Mouse (Mus musculus): Measurements from ENCODE around the gene Syt2.

DNA sequence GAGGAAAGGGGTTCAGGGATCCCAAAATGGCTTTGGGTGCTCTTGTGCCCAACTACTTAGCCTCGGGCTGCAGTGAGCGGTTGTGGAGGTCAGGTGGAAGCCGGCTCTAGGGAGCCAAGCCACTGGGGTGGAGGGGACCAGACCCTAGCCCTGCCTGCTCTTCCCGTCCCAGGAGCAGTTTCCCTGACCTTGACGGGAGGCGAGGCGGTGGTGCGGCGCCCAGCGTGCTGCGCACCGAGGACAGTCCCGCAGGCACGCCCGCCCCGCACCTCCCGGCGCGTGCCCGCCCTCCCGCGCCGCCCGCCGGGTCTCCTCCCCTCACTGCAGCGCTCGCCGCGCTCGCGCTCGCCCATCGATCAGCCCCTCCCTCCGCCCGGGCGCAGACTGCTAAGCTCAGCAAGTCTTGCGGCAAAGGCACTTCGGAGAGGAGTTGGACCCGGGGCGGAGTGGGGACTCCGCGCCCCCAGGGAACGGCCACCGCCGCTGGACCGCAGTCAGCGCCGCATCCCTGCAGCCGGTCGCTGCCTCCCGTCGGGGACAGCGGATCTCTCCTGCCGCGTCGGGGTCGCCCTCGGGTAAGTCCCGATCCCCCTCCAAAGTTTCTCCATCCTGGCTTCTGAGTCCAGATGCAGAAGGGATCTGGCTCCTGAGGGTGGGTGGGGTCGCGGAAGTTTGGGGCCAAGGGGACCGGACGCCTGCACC, at the start of gene Syt2:
- TF ChIP-seq CTCF (IDR thresholded peaks at IDR 0.05; ENCODE audit: control insufficient read depth, insufficient read depth, low read length) (no peak), POLR2A (IDR thresholded peaks at IDR 0.05; ENCODE audit: borderline replicate concordance, control insufficient read depth, low read depth, low read length) (no peak)

Measured in bone marrow, adult 2 months (tissue).